Mouse (Mus musculus) adrenal gland, postnatal 36 days (tissue): ENCODE results near the gene Kcnh3. TPM values are rescaled to one million over a fixed set of nuclear protein-coding genes. Genes with fewer than 3 reads are reported as not detected.
"Not testable (repeated sequence)": the region's sequence is repeated elsewhere in the genome, so short reads cannot be mapped to it uniquely, and the experiment has no call there.

Source experiments
- DNase-seq, 2 experiments: peaks; one replicate each; pipeline ENCODE4 v3.0.0; 2021; ENCODE audit warnings: mixed read lengths in 1 of 2
- total RNA-seq, 2 experiments: library from RNA; stranded (reverse); gene quantifications; 2 replicates each; pipeline ENCODE4 v1.2.3; 2021

The Kcnh3 gene
- total RNA-seq, 2 experiments from 2014 or later: 0.40 to 1.2 TPM

- DNase-seq: no peak
Measured at GRCm38 (mm10) chr15:99240129-99240528, 15.5 kb downstream of the Kcnh3 start.

GRCm38 (mm10) chr15:99241249-99241648 lies 16.6 kb downstream of the Kcnh3 start:
- peak in 1 of 2 experiments; percentile 27 for DNase-seq

- no peak for DNase-seq
Measured at GRCm38 (mm10) chr15:99242045-99242444, 17.4 kb downstream of the Kcnh3 start.

GRCm38 (mm10) chr15:99246736-99247135 lies 22.1 kb downstream of the Kcnh3 start:
- DNase-seq: not testable (repeated sequence)

GRCm38 (mm10) chr15:99248972-99249371 lies 24.3 kb downstream of the Kcnh3 start:
- no peak for DNase-seq

GRCm38 (mm10) chr15:99249938-99250337 lies 25.3 kb downstream of the Kcnh3 start:
- DNase-seq: no peak

- peak; percentile 27 to 34 for DNase-seq
Measured at GRCm38 (mm10) chr15:99251111-99251510, 26.4 kb downstream of the Kcnh3 start.

- DNase-seq: peak; percentile 96 to 97
Measured at GRCm38 (mm10) chr15:99251626-99252380, 27.1 kb downstream of the Kcnh3 start, which contains the start of gene Mcrs1. Mcrs1 (minus strand) TSS chr15:99251961.

- no peak for DNase-seq
Measured at GRCm38 (mm10) chr15:99252381-99253174, 27.9 kb downstream of the Kcnh3 start.

- not testable (repeated sequence) for DNase-seq
Measured at GRCm38 (mm10) chr15:99253175-99253479, 28.5 kb downstream of the Kcnh3 start.

- no peak for DNase-seq
Measured at GRCm38 (mm10) chr15:99253772-99254171, 29.1 kb downstream of the Kcnh3 start.

GRCm38 (mm10) chr15:99254477-99255005 lies 29.9 kb downstream of the Kcnh3 start:
- DNase-seq: no peak

GRCm38 (mm10) chr15:99255241-99255749 lies 30.6 kb downstream of the Kcnh3 start:
- no peak for DNase-seq

GRCm38 (mm10) chr15:99259167-99259729 lies 34.6 kb downstream of the Kcnh3 start:
- no peak for DNase-seq

GRCm38 (mm10) chr15:99259730-99260252 lies 35.1 kb downstream of the Kcnh3 start:
- peak; percentile 84 to 87 for DNase-seq

- DNase-seq: no peak
Measured at GRCm38 (mm10) chr15:99262702-99263101, 38.0 kb downstream of the Kcnh3 start.

- no peak for DNase-seq
Measured at GRCm38 (mm10) chr15:99264363-99264762, 39.7 kb downstream of the Kcnh3 start.

- DNase-seq: peak; percentile 60 to 79
Measured at GRCm38 (mm10) chr15:99265679-99266078, 41.0 kb downstream of the Kcnh3 start.

- no peak for DNase-seq
Measured at GRCm38 (mm10) chr15:99276095-99276494, 51.4 kb downstream of the Kcnh3 start.

- no peak for DNase-seq
Measured at GRCm38 (mm10) chr15:99278271-99278670, 53.6 kb downstream of the Kcnh3 start.

GRCm38 (mm10) chr15:99283456-99283855 lies 58.8 kb downstream of the Kcnh3 start:
- DNase-seq: no peak

GRCm38 (mm10) chr15:99284527-99285188 lies 60.0 kb downstream of the Kcnh3 start:
- no peak for DNase-seq
